Mouse (Mus musculus) MEL (cell line): ENCODE measurements at regions not wholly inside any gene's neighbourhood (a gene's known extent, or its start where the extent isn't known, plus 50 kb on each side); places are given as distances from the start of the nearest gene placed in this dataset.
A peak's percentile ranks its signal among the peaks of the same experiment; 100 is the strongest.

Experiments
- DNase-seq: peaks from one replicate; pipeline ENCODE4 v3.0.0; 2011; ENCODE audit warnings: low read depth, low spot score
- H3K27ac ChIP-seq: 2 replicates; pipeline ENCODE4 v1.5.1; 2012; ENCODE audit warnings: low read depth, mild to moderate bottlenecking, control low read depth, low read length, moderate library complexity; ENCODE audit not compliant: control insufficient read depth
- H3K27me3 ChIP-seq, 2 experiments: fragments of 150-350 bp in 1 of 2; sonication (generic) in 1 of 2; 2 replicates each; pipeline ENCODE4 v1.6.1; 2012; ENCODE audit warnings: low read length in 2 of 2, mild to moderate bottlenecking in 2 of 2, improper control_type of control experiment in 1 of 2, moderate library complexity in 1 of 2; ENCODE audit not compliant: insufficient read depth in 2 of 2, control insufficient read depth in 1 of 2
- H3K36me3 ChIP-seq, 2 experiments: 2 replicates each; pipeline ENCODE4 v1.6.1; 2012 to 2014; ENCODE audit warnings: low read length in 2 of 2, improper control_type of control experiment in 1 of 2, inconsistent platforms in 1 of 2, mild to moderate bottlenecking in 1 of 2; ENCODE audit not compliant: insufficient read depth in 2 of 2, control insufficient read depth in 1 of 2
- H3K4me1 ChIP-seq, 2 experiments: fragments of 150-350 bp in 1 of 2; sonication (generic) in 1 of 2; 2 replicates each; pipeline ENCODE4 v1.6.1; 2012; ENCODE audit warnings: low read length in 2 of 2, improper control_type of control experiment in 1 of 2, mild to moderate bottlenecking in 1 of 2; ENCODE audit not compliant: insufficient read depth in 2 of 2, control insufficient read depth in 1 of 2
- H3K4me3 ChIP-seq, 2 experiments: fragments of 150-350 bp in 1 of 2; sonication (generic) in 1 of 2; 2 replicates each; pipeline ENCODE4 v1.5.1; 2012; ENCODE audit warnings: low read depth in 2 of 2, low read length in 2 of 2, mild to moderate bottlenecking in 2 of 2, moderate library complexity in 2 of 2, control low read depth in 1 of 2, improper control_type of control experiment in 1 of 2; ENCODE audit not compliant: control insufficient read depth in 1 of 2, insufficient read depth in 1 of 2
- H3K79me2 ChIP-seq: 2 replicates; pipeline ENCODE4 v1.6.1; 2012; ENCODE audit warnings: mild to moderate bottlenecking, low read length, moderate library complexity; ENCODE audit not compliant: control insufficient read depth, poor library complexity, insufficient read depth
- H3K9ac ChIP-seq: 2 replicates; pipeline ENCODE4 v1.6.1; 2012; ENCODE audit warnings: low read depth, mild to moderate bottlenecking, control low read depth, low read length, moderate library complexity; ENCODE audit not compliant: control insufficient read depth, poor library complexity, severe bottlenecking
- H3K9me3 ChIP-seq: fragments of 150-350 bp; sonication (generic); replicated peaks from 2 replicates; pipeline ENCODE4 v1.6.1; 2012; ENCODE audit warnings: mild to moderate bottlenecking, low read length, improper control_type of control experiment, moderate library complexity; ENCODE audit not compliant: insufficient read depth
- BHLHE40 ChIP-seq: IDR thresholded peaks from 2 replicates; pipeline ENCODE4 v1.6.1; 2012; ENCODE audit warnings: low read depth, mild to moderate bottlenecking, inconsistent platforms, low read length, improper control_type of control experiment, borderline replicate concordance
- CTCF ChIP-seq, 3 experiments: IDR thresholded peaks in 2 of 3; conservative IDR thresholded peaks in 1 of 3; 2 replicates each; pipeline ENCODE4 v1.5.1; 2011 to 2012; ENCODE audit warnings: low read length in 3 of 3, low read depth in 2 of 3, mild to moderate bottlenecking in 2 of 3, improper control_type of control experiment in 1 of 3, inconsistent platforms in 1 of 3, mixed read lengths in 1 of 3, moderate library complexity in 1 of 3; ENCODE audit not compliant: control insufficient read depth in 1 of 3, insufficient read depth in 1 of 3, poor library complexity in 1 of 3, severe bottlenecking in 1 of 3
- E2F4 ChIP-seq: IDR thresholded peaks from 2 replicates; pipeline ENCODE4 v1.6.1; 2011; ENCODE audit warnings: low read depth, low read length, improper control_type of control experiment, borderline replicate concordance
- ELF1 ChIP-seq: IDR thresholded peaks from 2 replicates; pipeline ENCODE4 v1.6.1; 2014; ENCODE audit warnings: low read depth, mild to moderate bottlenecking, inconsistent platforms, low read length, improper control_type of control experiment, moderate library complexity
- EP300 ChIP-seq, 2 experiments: IDR thresholded peaks; 2 replicates each; pipeline ENCODE4 v1.6.1; 2011; ENCODE audit warnings: improper control_type of control experiment in 2 of 2, low read length in 2 of 2, low read depth in 1 of 2, mild to moderate bottlenecking in 1 of 2
- ETS1 ChIP-seq: IDR thresholded peaks from 2 replicates; pipeline ENCODE4 v1.6.1; 2012; ENCODE audit warnings: low read depth, mild to moderate bottlenecking, inconsistent platforms, low read length, improper control_type of control experiment, moderate library complexity
- GABPA ChIP-seq: IDR thresholded peaks from 2 replicates; pipeline ENCODE4 v1.6.1; 2012; ENCODE audit warnings: low read depth, mild to moderate bottlenecking, inconsistent platforms, low read length, improper control_type of control experiment, moderate library complexity
- GATA1 ChIP-seq: IDR thresholded peaks from 2 replicates; pipeline ENCODE4 v1.6.1; 2011; ENCODE audit warnings: low read depth, low read length, improper control_type of control experiment
- HCFC1 ChIP-seq: IDR thresholded peaks from 2 replicates; pipeline ENCODE4 v1.6.1; 2012; ENCODE audit warnings: low read depth, mild to moderate bottlenecking, inconsistent platforms, low read length, improper control_type of control experiment, moderate library complexity
- JUND ChIP-seq: IDR thresholded peaks from 2 replicates; pipeline ENCODE4 v1.6.1; 2011; ENCODE audit warnings: low read depth, mild to moderate bottlenecking, improper control_type of control experiment, low read length
- MAX ChIP-seq: IDR thresholded peaks from 2 replicates; pipeline ENCODE4 v1.6.1; 2011; ENCODE audit warnings: low read length, improper control_type of control experiment
- MAZ ChIP-seq: IDR thresholded peaks from 2 replicates; pipeline ENCODE4 v1.6.1; 2012; ENCODE audit warnings: low read depth, mild to moderate bottlenecking, inconsistent platforms, low read length, improper control_type of control experiment
- MYB ChIP-seq: IDR thresholded peaks from 2 replicates; pipeline ENCODE4 v1.6.1; 2011; ENCODE audit warnings: mild to moderate bottlenecking, low read depth, low read length, improper control_type of control experiment
- NRF1 ChIP-seq: IDR thresholded peaks from 2 replicates; pipeline ENCODE4 v1.6.1; 2014; ENCODE audit warnings: low read depth, mild to moderate bottlenecking, inconsistent platforms, low read length, improper control_type of control experiment, moderate library complexity; ENCODE audit not compliant: poor library complexity, insufficient read depth, severe bottlenecking
- POLR2AphosphoS2 ChIP-seq: IDR thresholded peaks from 2 replicates; pipeline ENCODE4 v1.6.1; 2011; ENCODE audit warnings: low read length, improper control_type of control experiment
- RAD21 ChIP-seq: IDR thresholded peaks from 2 replicates; pipeline ENCODE4 v1.6.1; 2011; ENCODE audit warnings: mild to moderate bottlenecking, low read depth, low read length, improper control_type of control experiment
- RCOR1 ChIP-seq: IDR thresholded peaks from 2 replicates; pipeline ENCODE4 v1.6.1; 2012; ENCODE audit warnings: low read depth, mild to moderate bottlenecking, inconsistent platforms, low read length, improper control_type of control experiment
- SIN3A ChIP-seq: IDR thresholded peaks from 2 replicates; pipeline ENCODE4 v1.6.1; 2012; ENCODE audit warnings: low read length, improper control_type of control experiment, inconsistent platforms
- SMC3 ChIP-seq: IDR thresholded peaks from 2 replicates; pipeline ENCODE4 v1.6.1; 2011; ENCODE audit warnings: low read depth, low read length, improper control_type of control experiment
- TAL1 ChIP-seq: IDR thresholded peaks from 2 replicates; pipeline ENCODE4 v1.6.1; 2012; ENCODE audit warnings: mild to moderate bottlenecking, inconsistent platforms, low read length, moderate library complexity, mixed read lengths
- TCF12 ChIP-seq: IDR thresholded peaks from 2 replicates; pipeline ENCODE4 v1.6.1; 2014; ENCODE audit warnings: low read depth, mild to moderate bottlenecking, inconsistent platforms, low read length, improper control_type of control experiment, moderate library complexity
- UBTF ChIP-seq: IDR thresholded peaks from 2 replicates; pipeline ENCODE4 v1.6.1; 2012; ENCODE audit warnings: low read depth, mild to moderate bottlenecking, inconsistent platforms, low read length, improper control_type of control experiment, moderate library complexity, borderline replicate concordance; ENCODE audit not compliant: insufficient read depth
- USF2 ChIP-seq, 2 experiments: IDR thresholded peaks; 2 replicates each; pipeline ENCODE4 v1.6.1; 2011 to 2012; ENCODE audit warnings: improper control_type of control experiment in 2 of 2, low read length in 2 of 2, borderline replicate concordance in 1 of 2, inconsistent platforms in 1 of 2, low read depth in 1 of 2, mild to moderate bottlenecking in 1 of 2; ENCODE audit not compliant: insufficient read depth in 1 of 2
- ZC3H11A ChIP-seq: IDR thresholded peaks from 2 replicates; pipeline ENCODE4 v1.6.1; 2012; ENCODE audit warnings: low read depth, mild to moderate bottlenecking, inconsistent platforms, low read length, improper control_type of control experiment
- ZKSCAN1 ChIP-seq: IDR thresholded peaks from 2 replicates; pipeline ENCODE4 v1.6.1; 2012; ENCODE audit warnings: low read depth, mild to moderate bottlenecking, inconsistent platforms, low read length, improper control_type of control experiment, moderate library complexity
- ZMIZ1 ChIP-seq: IDR thresholded peaks from 2 replicates; pipeline ENCODE4 v1.6.1; 2012; ENCODE audit warnings: low read depth, mild to moderate bottlenecking, inconsistent platforms, low read length, improper control_type of control experiment, moderate library complexity
- ZNF384 ChIP-seq: IDR thresholded peaks from 2 replicates; pipeline ENCODE4 v1.6.1; 2012; ENCODE audit warnings: low read depth, mild to moderate bottlenecking, inconsistent platforms, low read length, improper control_type of control experiment

GRCm38 (mm10) chr5:148798541-148798940, 130.6 kb downstream of the Katnal1 start (continued):
- TF ChIP-seq ETS1: peak; percentile 44
- no peak for TF ChIP-seq HCFC1
- peak; percentile 69 for TF ChIP-seq GATA1
- TF ChIP-seq GABPA: no peak
- TF ChIP-seq ELF1: no peak
- no peak for TF ChIP-seq USF2 (IDR thresholded peaks at IDR 0.05; ENCODE audit: borderline replicate concordance in 1 of 2, insufficient read depth in 1 of 2, low read depth in 1 of 2, low read length in 2 of 2)
- no peak for TF ChIP-seq NRF1
- no peak for TF ChIP-seq JUND
- peak; percentile 47 to 55; a peak in 3 of 4 replicates for TF ChIP-seq EP300 (IDR thresholded peaks at IDR 0.05; ENCODE audit: low read depth in 1 of 2, low read length in 2 of 2)
- no peak for TF ChIP-seq ZMIZ1

GRCm38 (mm10) chr5:148796072-148796471, 133.0 kb downstream of the Katnal1 start:
- Histone ChIP-seq H3K27me3 (peaks cover 1 to 7% of the 10 kb centered on the region in 2 experiments; a peak in 2 of 4 replicates), H3K9ac (no peak overlapping the region), H3K36me3 (no peaks in the 10 kb centered on the region), H3K4me3 (no peak overlapping the region), H3K9me3 (no peaks in the 10 kb centered on the region), H3K27ac (no peak overlapping the region), H3K4me1 (no peaks in the 10 kb centered on the region), H3K79me2 (no peaks in the 10 kb centered on the region)
- no peak for TF ChIP-seq BHLHE40
- no peak for TF ChIP-seq MYB
- no peak for TF ChIP-seq RCOR1
- no peak for TF ChIP-seq ZNF384
- peak; percentile 54 for TF ChIP-seq TCF12
- TF ChIP-seq POLR2AphosphoS2: no peak
- no peak for TF ChIP-seq ZKSCAN1
- no peak for TF ChIP-seq JUND
- no peak for DNase-seq

- Histone ChIP-seq H3K79me2 (no peaks in the 10 kb centered on the region), H3K4me3 (no peak overlapping the region), H3K27me3 (peaks cover 1 to 6% of the 10 kb centered on the region in 2 experiments; a peak in 2 of 4 replicates), H3K9ac (no peak overlapping the region), H3K9me3 (no peaks in the 10 kb centered on the region), H3K36me3 (no peaks in the 10 kb centered on the region), H3K27ac (no peak overlapping the region), H3K4me1 (no peaks in the 10 kb centered on the region; a peak in 1 of 4 replicates)
- peak; percentile 60 for DNase-seq
- peak; percentile 45 for TF ChIP-seq RAD21
- peak; percentile 70 for TF ChIP-seq SMC3
- TF ChIP-seq ZC3H11A: peak; percentile 33; the same call in 1 of the 2 replicates
- no peak for TF ChIP-seq E2F4
- TF ChIP-seq SIN3A: no peak
- no peak for TF ChIP-seq MAX
- no peak for TF ChIP-seq ETS1
- TF ChIP-seq TAL1: no peak
- TF ChIP-seq ELF1: peak; percentile 17; the same call in 1 of the 2 replicates
- TF ChIP-seq GABPA: no peak
- no peak for TF ChIP-seq MAZ
- TF ChIP-seq CTCF (IDR thresholded peaks at IDR 0.05 in 2 of 3, conservative IDR thresholded peaks at IDR 0.05 in 1 of 3; ENCODE audit: control insufficient read depth in 1 of 3, insufficient read depth in 1 of 3, low read depth in 2 of 3, low read length in 3 of 3, poor library complexity in 1 of 3, severe bottlenecking in 1 of 3): peak; percentile 83 to 97 (median 87)
- TF ChIP-seq UBTF: no peak
These were observed 134.7 kb downstream of the Katnal1 start for GRCm38 (mm10) chr5:148794465-148794864.
